Mouse (Mus musculus) ES-Bruce4 (cell line): ENCODE results near the gene Fbxo17. TPM values are rescaled to one million over a fixed set of nuclear protein-coding genes. Genes with fewer than 3 reads are reported as not detected.

Experiments used
- H3K27ac ChIP-seq: 2 replicates; pipeline ENCODE4 v1.5.1; 2012; ENCODE audit warnings: low read length, inconsistent platforms; ENCODE audit not compliant: insufficient read depth
- H3K27me3 ChIP-seq: 2 replicates; pipeline ENCODE4 v1.6.1; 2012; ENCODE audit warnings: mild to moderate bottlenecking, low read length, inconsistent platforms; ENCODE audit not compliant: control insufficient read depth, poor library complexity, insufficient read depth, severe bottlenecking
- H3K36me3 ChIP-seq: 2 replicates; pipeline ENCODE4 v1.6.1; 2012; ENCODE audit warnings: inconsistent platforms, mild to moderate bottlenecking, low read length, moderate library complexity; ENCODE audit not compliant: control insufficient read depth, poor library complexity, insufficient read depth, severe bottlenecking
- H3K4me1 ChIP-seq: one replicate; pipeline ENCODE4 v1.8.1; 2011; ENCODE audit warnings: low read length; ENCODE audit not compliant: control insufficient read depth, insufficient read depth
- H3K4me3 ChIP-seq: 2 replicates; pipeline ENCODE4 v1.5.1; 2011; ENCODE audit warnings: low read depth, mild to moderate bottlenecking, low read length
- H3K9ac ChIP-seq: 2 replicates; pipeline ENCODE4 v1.6.1; 2012; ENCODE audit warnings: low read depth, mild to moderate bottlenecking, inconsistent platforms; ENCODE audit not compliant: poor library complexity, severe bottlenecking
- H3K9me3 ChIP-seq: replicated peaks from 2 replicates; pipeline ENCODE4 v1.6.1; 2012; ENCODE audit warnings: mild to moderate bottlenecking, low read length, inconsistent platforms; ENCODE audit not compliant: control insufficient read depth, poor library complexity, insufficient read depth, severe bottlenecking
- CTCF ChIP-seq: IDR thresholded peaks from one replicate; pipeline ENCODE4 v1.8.1; 2011; ENCODE audit warnings: low read depth, low read length
- EP300 ChIP-seq: IDR thresholded peaks from 2 replicates; pipeline ENCODE4 v1.6.1; 2011; ENCODE audit warnings: low read depth, low read length; ENCODE audit not compliant: insufficient read depth
- POLR2A ChIP-seq: IDR thresholded peaks from one replicate; pipeline ENCODE4 v1.8.1; 2011; ENCODE audit warnings: low read length; ENCODE audit not compliant: insufficient read depth
- polyA plus RNA-seq: library from polyadenylated mRNA; stranded (reverse); fragments of >200 nt; gene quantifications from 2 replicates; pipeline ENCODE4 v1.2.4, GENCODE M21; 2011; ENCODE audit warnings: low read depth; ENCODE audit not compliant: missing spikeins, insufficient read depth, insufficient read length

Gene Fbxo17
- polyA plus RNA-seq, 1 experiment, result 7.0 TPM

DNA sequence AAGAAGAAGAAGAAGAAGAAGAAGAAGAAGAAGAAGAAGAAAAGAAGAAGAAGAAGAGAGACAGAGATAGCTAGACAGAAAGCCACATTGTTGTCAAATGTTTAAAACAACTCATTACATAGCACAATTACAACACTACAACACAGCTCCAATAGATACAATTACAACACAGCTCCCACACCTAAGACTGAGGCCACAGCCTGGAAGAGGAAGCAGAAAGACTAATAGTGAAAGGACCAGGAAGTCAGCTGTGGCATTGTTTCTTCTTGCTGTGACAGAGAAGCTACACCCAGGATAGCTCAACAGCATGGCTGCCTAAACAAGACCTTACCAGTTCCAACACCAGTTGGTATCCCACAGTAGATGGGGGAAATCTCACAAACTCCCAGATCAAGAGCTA lies 7.2 kb upstream of the Fbxo17 start:
- no peak for TF ChIP-seq EP300
- TF ChIP-seq CTCF, result no peak
- TF ChIP-seq POLR2A, result no peak

DNA sequence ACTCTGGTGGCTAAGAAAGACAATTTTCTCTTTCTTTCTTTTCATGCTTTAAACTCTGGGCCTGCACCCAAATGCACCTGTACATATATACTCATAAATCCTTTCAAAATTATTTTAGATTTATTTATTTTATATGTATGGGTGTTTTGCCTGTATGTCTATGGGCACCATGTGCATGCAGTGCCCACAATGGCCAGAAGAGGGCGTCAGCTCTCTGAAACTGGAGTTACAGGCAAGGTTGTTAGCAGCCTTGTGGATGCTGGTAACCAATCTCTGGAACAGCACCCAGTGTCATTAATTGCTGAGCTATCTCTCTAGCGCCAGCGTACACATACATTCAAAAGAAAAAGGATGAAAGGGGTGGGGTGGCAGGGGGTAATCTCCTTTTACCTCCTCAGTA lies 5.6 kb upstream of the Fbxo17 start:
- Histone ChIP-seq H3K9ac (no peak overlapping the region), H3K9me3 (no peaks in the 10 kb centered on the region), H3K36me3 (no peaks in the 10 kb centered on the region), H3K27ac (no peak overlapping the region), H3K27me3 (no peaks in the 10 kb centered on the region), H3K4me1 (peaks cover 2% of the 10 kb centered on the region), H3K4me3 (no peak overlapping the region)
- TF ChIP-seq EP300 (no peak), CTCF (peak; percentile 80), POLR2A (no peak)

More for the DNA sequence above, 7.2 kb upstream of the Fbxo17 start:
- Histone ChIP-seq H3K36me3 (no peaks in the 10 kb centered on the region), H3K27me3 (no peaks in the 10 kb centered on the region), H3K9ac (no peak overlapping the region), H3K4me1 (peaks cover 2% of the 10 kb centered on the region), H3K27ac (no peak overlapping the region), H3K4me3 (no peak overlapping the region), H3K9me3 (no peaks in the 10 kb centered on the region)

DNA sequence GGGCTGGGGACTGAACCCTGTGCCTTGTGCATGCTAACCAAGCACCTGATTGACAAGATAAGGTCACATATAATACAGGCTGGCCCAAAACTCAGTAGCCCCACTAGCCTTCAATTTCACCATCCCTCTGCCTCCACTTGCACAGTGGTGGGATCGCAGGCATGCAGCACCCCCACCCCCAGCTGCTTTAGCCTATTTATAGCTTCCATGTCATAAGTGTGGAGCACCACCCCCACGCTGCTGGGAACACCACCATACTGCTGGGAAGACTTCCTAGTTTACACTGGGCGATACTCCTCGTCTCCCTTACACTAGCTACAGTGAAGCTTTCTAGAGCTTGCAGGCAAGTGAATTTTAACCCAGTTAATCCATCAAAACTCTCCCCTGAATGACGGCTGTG lies 1.9 kb upstream of the Fbxo17 start:
- Histone ChIP-seq H3K9ac (no peak overlapping the region), H3K9me3 (no peaks in the 10 kb centered on the region)

DNA sequence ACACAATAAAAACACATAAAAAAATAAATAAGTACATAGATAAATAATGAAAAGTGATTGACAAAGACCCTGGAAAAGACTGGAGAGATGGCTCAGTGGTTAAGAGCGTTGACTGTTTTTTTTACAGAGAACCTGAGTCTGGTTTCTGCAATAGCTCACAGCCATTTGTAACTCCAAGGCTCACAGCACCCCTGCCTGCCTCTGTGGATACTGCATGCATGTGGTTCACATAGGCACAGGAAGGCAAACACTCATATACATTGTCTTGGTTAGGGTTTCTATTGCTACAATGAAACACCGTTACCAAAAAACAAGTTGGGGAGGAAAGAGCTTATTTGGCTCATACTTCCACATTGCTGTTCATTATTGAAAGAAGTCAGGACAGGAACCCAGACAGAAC lies 1.0 kb upstream of the Fbxo17 start:
- Histone ChIP-seq H3K36me3 (no peaks in the 10 kb centered on the region), H3K9ac (no peak overlapping the region), H3K27ac (no peak overlapping the region), H3K4me3 (no peak overlapping the region), H3K9me3 (no peaks in the 10 kb centered on the region), H3K27me3 (no peaks in the 10 kb centered on the region), H3K4me1 (peaks cover 6% of the 10 kb centered on the region)
- no peak for TF ChIP-seq CTCF
- no peak for TF ChIP-seq EP300
- TF ChIP-seq POLR2A, result no peak

More for the DNA sequence above, 1.9 kb upstream of the Fbxo17 start:
- no peak overlapping the region for H3K4me3 ChIP-seq
- no peak overlapping the region for H3K27ac ChIP-seq
- TF ChIP-seq CTCF (no peak), POLR2A (no peak), EP300 (no peak)
- no peaks in the 10 kb centered on the region for H3K36me3 ChIP-seq
- H3K4me1 ChIP-seq, result peaks cover 4% of the 10 kb centered on the region
- no peaks in the 10 kb centered on the region for H3K27me3 ChIP-seq

DNA sequence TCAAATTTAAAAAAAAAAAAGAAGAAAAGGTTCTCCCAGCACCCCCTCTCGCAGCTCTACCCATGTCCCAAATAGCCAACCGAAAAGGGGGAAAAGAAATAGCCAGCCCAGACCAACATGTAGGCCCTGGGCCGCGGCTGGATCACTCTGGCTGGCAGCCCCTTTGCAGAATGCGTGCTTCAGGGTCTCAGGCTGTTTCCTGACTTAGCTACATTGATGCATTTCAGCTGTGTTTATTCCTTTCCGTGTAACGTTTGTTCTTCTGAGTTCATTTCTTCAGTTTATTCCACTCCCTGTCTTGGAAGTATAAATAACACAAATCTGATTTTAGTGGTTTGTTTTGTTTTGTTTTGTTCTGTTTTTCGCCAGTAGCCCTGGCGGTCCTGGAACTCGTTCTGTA lies 1.1 kb downstream of the Fbxo17 start:
- Histone ChIP-seq H3K9ac (peak overlapping the region; percentile 93), H3K4me3 (no peak overlapping the region)
- TF ChIP-seq POLR2A (no peak), EP300 (no peak), CTCF (no peak)

DNA sequence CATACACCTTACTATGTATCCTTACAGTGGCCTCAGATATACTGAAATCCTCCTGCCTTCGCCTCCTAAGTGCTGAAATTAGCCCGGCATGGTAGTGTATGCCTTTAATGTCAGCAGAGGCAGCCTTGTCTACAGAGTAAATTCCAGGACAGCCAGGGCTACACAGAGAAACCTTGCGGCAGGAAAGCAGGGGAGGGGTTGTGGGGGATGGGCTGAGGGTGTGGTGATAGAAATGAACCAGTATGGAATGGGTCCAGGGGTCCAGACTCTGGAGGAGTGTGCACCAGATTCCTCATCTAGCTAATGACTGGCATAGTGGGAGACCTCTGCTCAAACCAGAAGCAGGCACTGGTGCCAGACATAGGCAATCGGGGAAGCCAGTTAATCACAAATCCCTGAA lies 2.6 kb downstream of the Fbxo17 start:
- peak overlapping the region; percentile 68 for H3K27ac ChIP-seq
- H3K36me3 ChIP-seq, result 0 out of 2 replicates have a peak, but pooled peaks cover 2% of the 10 kb centered on the region
- peaks cover 6% of the 10 kb centered on the region for H3K4me1 ChIP-seq
- TF ChIP-seq POLR2A, result no peak
- peak; percentile 29; the same call in 1 of the 2 replicates for TF ChIP-seq EP300
- no peaks in the 10 kb centered on the region for H3K27me3 ChIP-seq
- no peak overlapping the region for H3K4me3 ChIP-seq
- H3K9me3 ChIP-seq, result peaks cover 3% of the 10 kb centered on the region
- H3K9ac ChIP-seq, result no peak overlapping the region

More for the DNA sequence above, 1.1 kb downstream of the Fbxo17 start:
- Histone ChIP-seq H3K36me3 (no peaks in the 10 kb centered on the region), H3K4me1 (peaks cover 8% of the 10 kb centered on the region), H3K27me3 (no peaks in the 10 kb centered on the region), H3K27ac (no peak overlapping the region), H3K9me3 (no peaks in the 10 kb centered on the region)
